Mouse (Mus musculus): ENCODE results near the gene Dennd2a.
"Not testable (repeated sequence)": the region's sequence is repeated elsewhere in the genome, so short reads cannot be mapped to it uniquely, and the experiment has no call there.

Dennd2a gene

GRCm38 (mm10) chr6:39450580-39450979, 107.1 kb downstream of the Dennd2a start:
- no peak for DNase-seq (ENCODE audit: low spot score in 2 of 2)

GRCm38 (mm10) chr6:39447429-39448185, 110.1 kb downstream of the Dennd2a start:
- no peak for DNase-seq (ENCODE audit: low spot score in 2 of 2)

- no peak for DNase-seq (ENCODE audit: low spot score in 2 of 2)
Observed at GRCm38 (mm10) chr6:39445801-39446572, 111.7 kb downstream of the Dennd2a start.

- DNase-seq (ENCODE audit: low spot score in 2 of 2): no peak
Observed at GRCm38 (mm10) chr6:39442786-39443287, 114.8 kb downstream of the Dennd2a start.

- no peak for DNase-seq (ENCODE audit: low spot score in 2 of 2)
Observed at GRCm38 (mm10) chr6:39440207-39440606, 117.5 kb downstream of the Dennd2a start.

- DNase-seq (ENCODE audit: low spot score in 2 of 2): not testable (repeated sequence)
Observed at GRCm38 (mm10) chr6:39437519-39437918, 120.1 kb downstream of the Dennd2a start.

- no peak for DNase-seq (ENCODE audit: low spot score in 2 of 2)
Observed at GRCm38 (mm10) chr6:39435875-39436274, 121.8 kb downstream of the Dennd2a start.

GRCm38 (mm10) chr6:39434886-39435492, 122.7 kb downstream of the Dennd2a start:
- DNase-seq (ENCODE audit: low spot score in 2 of 2): no peak

GRCm38 (mm10) chr6:39434111-39434885, 123.4 kb downstream of the Dennd2a start:
- DNase-seq (ENCODE audit: low spot score in 2 of 2): no peak

- no peak for DNase-seq (ENCODE audit: low spot score in 2 of 2)
Observed at GRCm38 (mm10) chr6:39433701-39434100, 124.0 kb downstream of the Dennd2a start.

- no peak for DNase-seq (ENCODE audit: low spot score in 2 of 2)
Observed at GRCm38 (mm10) chr6:39433174-39433573, 124.5 kb downstream of the Dennd2a start.

GRCm38 (mm10) chr6:39430722-39431121, 126.9 kb downstream of the Dennd2a start:
- DNase-seq (ENCODE audit: low spot score in 2 of 2): no peak

- DNase-seq (ENCODE audit: low spot score in 2 of 2): peak; percentile 54
Observed at GRCm38 (mm10) chr6:39429007-39429788, 128.5 kb downstream of the Dennd2a start.

- DNase-seq (ENCODE audit: low spot score in 2 of 2): no peak
Observed at GRCm38 (mm10) chr6:39427276-39428003, 130.2 kb downstream of the Dennd2a start.

GRCm38 (mm10) chr6:39426725-39427124, 130.9 kb downstream of the Dennd2a start:
- DNase-seq (ENCODE audit: low spot score in 2 of 2): no peak

- peak in 1 of 2 experiments; percentile 40 for DNase-seq (ENCODE audit: low spot score in 2 of 2)
Observed at GRCm38 (mm10) chr6:39425181-39425580, 132.5 kb downstream of the Dennd2a start.

GRCm38 (mm10) chr6:39423686-39424085, 134.0 kb downstream of the Dennd2a start:
- peak; percentile 30 to 60 for DNase-seq (ENCODE audit: low spot score in 2 of 2)

- DNase-seq (ENCODE audit: low spot score in 2 of 2): peak; percentile 49 to 50
Observed at GRCm38 (mm10) chr6:39423130-39423551, 134.5 kb downstream of the Dennd2a start.

GRCm38 (mm10) chr6:39420867-39421266, 136.8 kb downstream of the Dennd2a start:
- DNase-seq (ENCODE audit: low spot score in 2 of 2): no peak

Data from spleen, postnatal 10 days (tissue).